Mouse (Mus musculus) neural tube, embryonic 11.5 days (tissue): Measurements from ENCODE around the gene Gbp2. TPM values are rescaled to one million over a fixed set of nuclear protein-coding genes. Genes with fewer than 3 reads are reported as not detected.

ENCODE experiments used
- ATAC-seq: fragments of 200-750 bp; cut with Nextera tagmentation; 2 replicates; pipeline ENCODE4 v1.8.0; 2017; ENCODE audit warnings: moderate number of reproducible peaks, mild to moderate bottlenecking, moderate TSS enrichment, moderate library complexity; ENCODE audit not compliant: insufficient read depth, low FRiP score, low TSS enrichment
- DNase-seq: peaks from one replicate; pipeline ENCODE4 v3.0.0-alpha.2; 2015; ENCODE audit warnings: low spot score
- H3K27ac ChIP-seq: fragments of 300-500 bp; sonication (generic); 2 replicates; pipeline ENCODE4 v1.5.1; 2014; ENCODE audit warnings: low read depth, mild to moderate bottlenecking, low read length
- H3K27me3 ChIP-seq: fragments of 300-500 bp; sonication (generic); 2 replicates; pipeline ENCODE4 v1.6.1; 2014; ENCODE audit warnings: mild to moderate bottlenecking, low read length, mixed read lengths; ENCODE audit not compliant: control insufficient read depth, insufficient read depth
- H3K36me3 ChIP-seq: fragments of 300-500 bp; sonication (generic); 2 replicates; pipeline ENCODE4 v1.6.1; 2014; ENCODE audit warnings: mild to moderate bottlenecking, low read length, moderate library complexity, mixed read lengths; ENCODE audit not compliant: control insufficient read depth, insufficient read depth
- H3K4me1 ChIP-seq: fragments of 300-500 bp; sonication (generic); 2 replicates; pipeline ENCODE4 v1.6.1; 2014; ENCODE audit warnings: low read length, mixed read lengths; ENCODE audit not compliant: control insufficient read depth, insufficient read depth
- H3K4me2 ChIP-seq: fragments of 300-500 bp; sonication (generic); 2 replicates; pipeline ENCODE4 v1.6.1; 2014; ENCODE audit warnings: low read depth, mild to moderate bottlenecking, moderate library complexity
- H3K4me3 ChIP-seq: fragments of 300-500 bp; sonication (generic); 2 replicates; pipeline ENCODE4 v1.5.1; 2014; ENCODE audit warnings: low read depth, low read length
- H3K9ac ChIP-seq: fragments of 300-500 bp; sonication (generic); 2 replicates; pipeline ENCODE4 v1.6.1; 2014; ENCODE audit warnings: mild to moderate bottlenecking, low read length
- H3K9me3 ChIP-seq: fragments of 300-500 bp; sonication (generic); 2 replicates; pipeline ENCODE4 v1.6.1; 2016; ENCODE audit warnings: low read length; ENCODE audit not compliant: control insufficient read depth
- WGBS: fragments of 180-500 bp; shearing (Covaris S2); extraction: QIAGEN DNeasy Blood & Tissue Kit; methylation state at CpG from one replicate; pipeline ENCODE4 v1.1.7; 2014; 5-methylcytosine and 5-hydroxymethylcytosine counted together
- polyA plus RNA-seq: library from polyadenylated mRNA; unstranded; fragments of >200 nt; fragmentation: Nextera tagmentation; extraction: Ambion mirVana; gene quantifications from 2 replicates; pipeline ENCODE4 v1.2.1, GENCODE M21; 2014

Gbp2 gene
- polyA plus RNA-seq, result 0.09 and 0.21 TPM in 2 replicates

DNA sequence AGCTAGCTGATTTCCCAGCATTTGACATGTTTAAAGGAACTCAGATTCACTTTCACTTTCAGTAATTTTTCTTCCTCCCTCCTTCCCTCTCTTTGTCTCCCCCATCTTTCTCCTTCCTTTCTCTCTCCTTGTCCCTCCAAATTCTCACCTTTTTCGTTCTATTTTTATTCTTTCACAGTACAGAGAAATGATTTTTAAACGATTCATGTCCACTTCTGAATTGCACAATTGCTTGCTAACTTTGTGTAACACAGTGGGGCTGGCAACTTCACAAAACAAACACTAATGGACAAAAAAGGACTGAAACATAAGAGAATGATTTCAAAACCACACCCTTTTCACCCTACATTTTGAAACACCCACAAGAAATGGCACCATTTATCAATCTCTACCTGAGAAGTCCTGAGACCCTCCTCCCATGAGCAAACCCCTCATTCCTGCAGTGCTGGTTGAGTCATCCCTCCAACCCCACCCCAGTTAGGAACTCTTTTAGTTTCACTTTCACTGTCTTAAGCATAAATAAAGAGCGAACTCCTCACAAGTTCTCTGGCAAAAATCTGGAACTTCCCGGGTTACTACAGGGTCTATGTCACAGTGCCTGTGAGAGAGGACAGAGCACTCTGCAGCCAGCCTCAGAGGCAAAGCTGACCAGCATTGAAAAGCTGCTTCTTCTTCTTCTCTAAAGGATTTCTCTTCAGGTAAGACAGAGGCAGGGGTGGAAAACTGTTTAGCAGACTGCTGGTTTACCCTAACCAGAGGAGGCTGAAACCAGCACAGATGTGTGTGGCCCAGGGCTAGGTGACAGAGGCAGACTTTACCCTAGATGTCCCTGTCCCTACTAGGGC is at the start of gene Gbp2:
Gbp2 (plus strand) TSS at position 492 of the 845 bp plus-strand sequence.
- ATAC-seq (no peak), DNase-seq (no peak)
- 81% methylated on average over 4 of the region's 4 CpGs for WGBS
- Histone ChIP-seq H3K36me3 (no peaks in the 10 kb centered on the region), H3K27me3 (no peaks in the 10 kb centered on the region), H3K4me1 (no peaks in the 10 kb centered on the region), H3K4me3 (no peak within 1 kb of the TSS), H3K9me3 (no peaks in the 10 kb centered on the region), H3K4me2 (no peak within 1 kb of the TSS), H3K27ac (no peak within 1 kb of the TSS), H3K9ac (no peak within 1 kb of the TSS)

- Histone ChIP-seq H3K4me1 (no peaks in the 10 kb centered on the region), H3K9me3 (no peaks in the 10 kb centered on the region), H3K4me2 (no peak overlapping the region), H3K27me3 (no peaks in the 10 kb centered on the region), H3K36me3 (no peaks in the 10 kb centered on the region), H3K27ac (no peak overlapping the region), H3K9ac (no peak overlapping the region), H3K4me3 (no peak overlapping the region)
- no peak for DNase-seq
- no peak for ATAC-seq
- WGBS, result 88% methylated on average over 4 of the region's 4 CpGs
Measured at GRCm38 (mm10) chr3:142570738-142571137, 49.7 kb upstream of the Gbp2 start.

DNA sequence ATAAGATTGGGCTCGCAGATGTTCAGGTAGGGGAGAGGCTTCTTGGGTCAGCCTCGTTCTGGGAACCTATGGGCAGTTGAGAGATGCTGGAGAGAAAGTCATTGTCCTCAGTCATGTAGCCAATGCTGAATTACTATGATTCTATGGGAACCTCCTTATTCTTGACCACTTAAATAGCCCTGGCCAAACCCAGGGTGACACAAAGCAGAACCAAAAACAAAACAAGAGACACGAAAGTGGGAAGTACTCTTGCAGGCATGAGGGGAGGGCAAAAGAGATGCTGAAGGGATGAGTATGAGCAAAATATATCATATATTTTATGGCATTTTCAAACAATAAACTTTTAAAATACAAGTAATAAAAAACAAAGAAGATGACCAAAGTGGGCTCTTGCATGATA is 43.3 kb upstream of the Gbp2 start:
- Histone ChIP-seq H3K36me3 (no peaks in the 10 kb centered on the region), H3K4me1 (no peaks in the 10 kb centered on the region), H3K27ac (no peak overlapping the region), H3K27me3 (no peaks in the 10 kb centered on the region), H3K4me2 (no peak overlapping the region), H3K9me3 (no peaks in the 10 kb centered on the region), H3K9ac (no peak overlapping the region), H3K4me3 (no peak overlapping the region)
- ATAC-seq (no peak), DNase-seq (no peak)
- WGBS, result 84% methylated on average over 3 of the region's 3 CpGs

- ATAC-seq (no peak), DNase-seq (no peak)
- Histone ChIP-seq H3K4me1 (no peaks in the 10 kb centered on the region), H3K9me3 (no peaks in the 10 kb centered on the region), H3K9ac (no peak overlapping the region), H3K27me3 (no peaks in the 10 kb centered on the region), H3K4me2 (no peak overlapping the region), H3K27ac (no peak overlapping the region), H3K36me3 (no peaks in the 10 kb centered on the region), H3K4me3 (no peak overlapping the region)
- WGBS, result 91% methylated on average over 4 of the region's 4 CpGs
Measured at GRCm38 (mm10) chr3:142578342-142578741, 42.1 kb upstream of the Gbp2 start.

- Histone ChIP-seq H3K4me1 (no peaks in the 10 kb centered on the region), H3K27me3 (no peaks in the 10 kb centered on the region), H3K9me3 (no peaks in the 10 kb centered on the region), H3K36me3 (no peaks in the 10 kb centered on the region), H3K9ac (no peak overlapping the region), H3K4me2 (no peak overlapping the region), H3K27ac (no peak overlapping the region), H3K4me3 (no peak overlapping the region)
- ATAC-seq, result no peak
- 92% methylated on average over 4 of the region's 4 CpGs for WGBS
- DNase-seq, result no peak
Measured at GRCm38 (mm10) chr3:142583067-142583466, 37.3 kb upstream of the Gbp2 start.

DNA sequence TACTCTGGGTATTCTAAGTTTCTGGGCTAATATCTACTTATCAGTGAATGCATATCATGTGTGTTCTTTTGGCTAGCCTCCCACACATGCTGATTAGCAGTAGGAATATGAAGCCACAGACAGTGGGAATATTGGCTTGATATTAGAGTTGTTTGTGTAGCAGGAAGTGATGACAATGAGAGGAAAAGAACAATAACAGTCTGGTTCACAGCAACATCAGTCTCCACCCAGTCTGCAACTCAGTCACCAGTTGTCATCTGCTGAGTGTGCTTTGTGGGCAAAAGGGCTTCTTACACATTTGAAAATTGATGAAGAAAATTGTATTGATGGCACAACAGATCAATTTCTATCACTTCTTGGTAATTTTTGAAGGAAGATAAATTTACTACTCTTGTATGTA is 33.0 kb upstream of the Gbp2 start:
- H3K36me3 ChIP-seq, result no peaks in the 10 kb centered on the region
- H3K4me3 ChIP-seq, result no peak overlapping the region
- no peaks in the 10 kb centered on the region for H3K27me3 ChIP-seq
- H3K4me2 ChIP-seq, result no peak overlapping the region
- H3K9ac ChIP-seq, result no peak overlapping the region
- no peaks in the 10 kb centered on the region for H3K4me1 ChIP-seq
- DNase-seq (no peak), ATAC-seq (no peak)
- H3K9me3 ChIP-seq, result no peaks in the 10 kb centered on the region
- H3K27ac ChIP-seq, result no peak overlapping the region

DNA sequence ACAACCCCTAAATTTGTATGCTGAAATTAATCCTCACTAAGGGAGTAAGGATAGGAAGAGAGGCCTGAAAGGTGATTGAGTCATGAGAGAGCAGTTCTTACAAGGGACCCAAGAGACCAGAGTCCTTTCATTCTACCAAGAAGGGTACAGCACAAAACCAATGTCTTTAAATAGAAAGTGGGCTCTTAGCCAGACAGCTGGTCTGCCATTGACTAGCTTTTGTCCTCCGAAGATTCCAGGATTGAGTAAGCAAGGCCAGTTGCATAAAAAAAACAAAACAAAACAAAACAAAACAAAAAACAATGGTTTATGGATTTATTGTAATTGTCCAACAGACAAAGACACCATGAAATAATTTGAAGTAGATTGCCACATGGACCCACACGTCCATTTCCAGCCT is 31.5 kb upstream of the Gbp2 start:
- Histone ChIP-seq H3K4me1 (no peaks in the 10 kb centered on the region), H3K9me3 (no peaks in the 10 kb centered on the region), H3K27ac (no peak overlapping the region), H3K4me2 (no peak overlapping the region), H3K27me3 (no peaks in the 10 kb centered on the region), H3K36me3 (no peaks in the 10 kb centered on the region), H3K4me3 (no peak overlapping the region), H3K9ac (no peak overlapping the region)
- 77% methylated on average over 2 of the region's 2 CpGs for WGBS
- ATAC-seq, result no peak
- no peak for DNase-seq

DNA sequence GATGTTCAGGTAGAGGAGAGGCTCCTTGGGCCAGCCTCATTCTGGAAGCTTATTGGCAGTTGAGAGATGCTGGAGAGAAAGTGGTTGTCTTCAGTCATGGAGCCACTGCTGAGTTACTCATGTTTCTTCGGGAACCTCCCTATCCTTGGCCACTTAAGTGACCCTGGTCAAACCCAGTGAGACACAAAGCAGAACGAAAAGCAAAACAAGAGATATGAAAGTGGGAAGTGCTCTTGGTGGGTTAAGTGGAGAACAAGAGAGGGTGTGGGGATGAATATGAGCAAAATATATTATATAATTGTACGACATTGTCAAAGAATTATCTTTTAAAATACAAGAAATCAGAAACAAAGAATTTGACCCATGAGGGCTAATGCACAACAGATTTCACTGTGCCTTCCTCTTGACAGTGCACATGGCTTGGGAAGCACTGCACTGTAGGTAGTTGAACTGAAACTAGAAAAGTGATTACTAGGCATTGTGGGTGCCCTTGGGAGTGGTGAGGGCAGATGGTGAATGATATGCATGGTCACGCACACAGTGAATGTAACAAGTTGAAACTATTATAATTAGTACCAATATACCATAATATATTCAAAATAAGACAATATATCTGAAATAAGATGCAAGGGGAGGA is 29.9 kb upstream of the Gbp2 start:
- no peak overlapping the region for H3K27ac ChIP-seq
- H3K9me3 ChIP-seq, result no peaks in the 10 kb centered on the region
- H3K4me3 ChIP-seq, result no peak overlapping the region
- no peak overlapping the region for H3K4me2 ChIP-seq
- no peak overlapping the region for H3K9ac ChIP-seq
- H3K4me1 ChIP-seq, result no peaks in the 10 kb centered on the region
- DNase-seq, result no peak
- H3K27me3 ChIP-seq, result no peaks in the 10 kb centered on the region
- ATAC-seq, result no peak
- 84% methylated on average over 4 of the region's 4 CpGs for WGBS
- no peaks in the 10 kb centered on the region for H3K36me3 ChIP-seq

GRCm38 (mm10) chr3:142594547-142594946 is 25.9 kb upstream of the Gbp2 start, which contains the start of gene Gbp2b:
Gbp2b (plus strand) TSS chr3:142594847.
- WGBS, result 58% methylated on average over 1 of the region's 1 CpGs
- H3K9me3 ChIP-seq, result no peaks in the 10 kb centered on the region
- no peak within 1 kb of the TSS for H3K27ac ChIP-seq
- H3K4me1 ChIP-seq, result no peaks in the 10 kb centered on the region
- H3K9ac ChIP-seq, result no peak within 1 kb of the TSS
- no peaks in the 10 kb centered on the region for H3K36me3 ChIP-seq
- no peaks in the 10 kb centered on the region for H3K27me3 ChIP-seq
- DNase-seq (no peak), ATAC-seq (no peak)
- no peak within 1 kb of the TSS for H3K4me3 ChIP-seq
- H3K4me2 ChIP-seq, result no peak within 1 kb of the TSS
